ENCODE assay signal across 7 mouse cellular contexts in genomic region chr6:90988299-90988625, GRCm38 (mm10). TPM values are rescaled to one million over a fixed set of nuclear protein-coding genes. Genes with fewer than 3 reads are reported as not detected.
DNase-seq lines count a peak whose midpoint lies in the region; ATAC-seq and TF ChIP-seq lines count a peak whose summit lies in the region.

No protein-coding gene starts in this region.

- no peaks in the 10 kb centered on the region for H3K9me3 ChIP-seq in lung, postnatal 0 days (ENCODE audit: low read length)
- no peaks in the 10 kb centered on the region; the same call in 1 of the 2 replicates for H3K9me3 ChIP-seq in forebrain, embryonic 11.5 days (ENCODE audit: control insufficient read depth, low read length)
- 0 out of 2 replicates have a peak, but pooled peaks cover 6% of the 10 kb centered on the region for H3K9me3 ChIP-seq in limb, embryonic 12.5 days
- H3K9me3 ChIP-seq in stomach, embryonic 15.5 days = no peaks in the 10 kb centered on the region

- H3K36me3 ChIP-seq in lung, postnatal 0 days (ENCODE audit: insufficient read depth, low read length) = no peaks in the 10 kb centered on the region
- H3K36me3 ChIP-seq in forebrain, embryonic 11.5 days (ENCODE audit: control insufficient read depth, insufficient read depth, low read length) = no peaks in the 10 kb centered on the region
- H3K36me3 ChIP-seq in limb, embryonic 12.5 days = no peaks in the 10 kb centered on the region
- H3K36me3 ChIP-seq in stomach, embryonic 15.5 days = no peaks in the 10 kb centered on the region

- no peak for TF ChIP-seq CTCF in lung, postnatal 0 days (IDR thresholded peaks at IDR 0.05)

- peak overlapping the region; percentile 61 for H3K4me3 ChIP-seq in lung, postnatal 0 days (ENCODE audit: low read depth, low read length)
- H3K4me3 ChIP-seq in forebrain, embryonic 11.5 days (ENCODE audit: low read depth, low read length) = peak overlapping the region; percentile 69
- H3K4me3 ChIP-seq in limb, embryonic 12.5 days (replicated peaks) = peak overlapping the region; percentile 74
- H3K4me3 ChIP-seq in stomach, embryonic 15.5 days (replicated peaks) = peak overlapping the region; percentile 77

- H3K27ac ChIP-seq in lung, postnatal 0 days (ENCODE audit: low read length) = peak overlapping the region; percentile 64
- no peak overlapping the region; the same call in 1 of the 2 replicates for H3K27ac ChIP-seq in forebrain, embryonic 11.5 days (ENCODE audit: low read depth, low read length)
- no peak overlapping the region for H3K27ac ChIP-seq in limb, embryonic 12.5 days
- H3K27ac ChIP-seq in stomach, embryonic 15.5 days = peak overlapping the region; percentile 61; the same call in 1 of the 2 replicates

- peak overlapping the region; percentile 34; the same call in 1 of the 2 replicates for H3K9ac ChIP-seq in lung, postnatal 0 days (replicated peaks; ENCODE audit: low read depth)
- H3K9ac ChIP-seq in forebrain, embryonic 11.5 days (ENCODE audit: low read length) = peak overlapping the region; percentile 68
- H3K9ac ChIP-seq in limb, embryonic 12.5 days (replicated peaks) = peak overlapping the region; percentile 71
- peak overlapping the region; percentile 68 for H3K9ac ChIP-seq in stomach, embryonic 15.5 days

- peak overlapping the region; percentile 99 for H3K4me2 ChIP-seq in lung, postnatal 0 days (replicated peaks; ENCODE audit: low read depth, low read length)
- H3K4me2 ChIP-seq in forebrain, embryonic 11.5 days (ENCODE audit: low read depth, low read length, severe bottlenecking) = peak overlapping the region; percentile 100
- peak overlapping the region; percentile 99 for H3K4me2 ChIP-seq in limb, embryonic 12.5 days
- H3K4me2 ChIP-seq in stomach, embryonic 15.5 days = peak overlapping the region; percentile 99

- TF ChIP-seq EP300 in lung, postnatal 0 days (IDR thresholded peaks at IDR 0.05) = no peak

- WGBS in lung, postnatal 0 days = 0% methylated on average over 5 of the region's 59 CpGs
- under 1% methylated on average over 34 of the region's 59 CpGs for WGBS in forebrain, embryonic 11.5 days
- 0% methylated on average over 35 of the region's 59 CpGs for WGBS in limb, embryonic 12.5 days
- WGBS in stomach, embryonic 15.5 days = 0% methylated on average over 51 of the region's 59 CpGs

- no peak for DNase-seq in lung, postnatal 0 days (ENCODE audit: low spot score)
- no peak for DNase-seq in lung, postnatal 4 days
- no peak for DNase-seq in forebrain, embryonic 11.5 days (ENCODE audit: low spot score)
- no peak for DNase-seq in ovary, postnatal 10 days (ENCODE audit: low spot score)
- DNase-seq in layer of hippocampus, adult 18-20 months (ENCODE audit: low spot score in 2 of 2) = no peak

- H3K27me3 ChIP-seq in lung, postnatal 0 days (replicated peaks; ENCODE audit: insufficient read depth, low read length) = 0 out of 2 replicates have a peak, but pooled peaks cover 6% of the 10 kb centered on the region
- peaks cover 6% of the 10 kb centered on the region for H3K27me3 ChIP-seq in forebrain, embryonic 11.5 days (ENCODE audit: control insufficient read depth, insufficient read depth, low read length)
- H3K27me3 ChIP-seq in limb, embryonic 12.5 days = peaks cover 36% of the 10 kb centered on the region
- H3K27me3 ChIP-seq in stomach, embryonic 15.5 days (replicated peaks) = no peaks in the 10 kb centered on the region

- ATAC-seq in lung, postnatal 0 days = peak; percentile 10
- no peak; the same call in 1 of the 2 replicates for ATAC-seq in forebrain, embryonic 11.5 days (replicated peaks; ENCODE audit: low FRiP score)
- ATAC-seq in limb, embryonic 12.5 days (ENCODE audit: insufficient number of reproducible peaks, insufficient read depth, low FRiP score, low TSS enrichment, low read depth) = peak; percentile 15; the same call in 1 of the 2 replicates
- ATAC-seq in stomach, embryonic 15.5 days (ENCODE audit: insufficient read depth, low FRiP score, low read depth) = peak; percentile 6; the same call in 1 of the 2 replicates

- H3K4me1 ChIP-seq in lung, postnatal 0 days (ENCODE audit: insufficient read depth, low read depth, low read length) = peaks cover 15% of the 10 kb centered on the region; the same call in 1 of the 2 replicates
- peaks cover 6% of the 10 kb centered on the region; the same call in 1 of the 2 replicates for H3K4me1 ChIP-seq in forebrain, embryonic 11.5 days (replicated peaks; ENCODE audit: control insufficient read depth, insufficient read depth, low read length)
- peaks cover 8% of the 10 kb centered on the region for H3K4me1 ChIP-seq in limb, embryonic 12.5 days (replicated peaks)
- peaks cover 26% of the 10 kb centered on the region; the same call in 1 of the 2 replicates for H3K4me1 ChIP-seq in stomach, embryonic 15.5 days

RNA-seq across cellular contexts. Expression of gene Iqsec1, which starts 0.2 kb away (rescaled TPM):
- 18.6 and 22.4 TPM in 2 replicates for polyA plus RNA-seq in lung, postnatal 0 days (2015; fragmentation: Nextera tagmentation; extraction: Ambion mirVana)
- 15.0 and 17.4 TPM in 2 replicates for polyA plus RNA-seq in forebrain, embryonic 11.5 days (2014; fragmentation: Nextera tagmentation; extraction: Ambion mirVana)
- 8.9 and 9.8 TPM in 2 replicates for polyA plus RNA-seq in limb, embryonic 12.5 days (2016; fragmentation: Nextera tagmentation; extraction: Ambion mirVana)
- 8.9 and 10.7 TPM in 2 replicates for polyA plus RNA-seq in stomach, embryonic 15.5 days (2015; fragmentation: Nextera tagmentation; extraction: Ambion mirVana)
- 100 to 1,000 TPM; 268 to 271 TPM for total RNA-seq in layer of hippocampus, adult 18-20 months (2021)

Comparison
In these comparisons a context has a peak if more than half of its experiments do, and no peak if none do; other contexts are left out.
1. H3K27ac ChIP-seq: peak in lung, postnatal 0 days (single experiment) and stomach, embryonic 15.5 days (single experiment); none in forebrain, embryonic 11.5 days (single experiment) and limb, embryonic 12.5 days (single experiment).
2. Peak in every context shown above with its lines, with median percentiles within 50 percentile points of each other: H3K4me2 ChIP-seq, H3K4me3 ChIP-seq and H3K9ac ChIP-seq.